Mouse (Mus musculus) kidney, adult 2 months (tissue): ENCODE measurements around the gene B4gat1. TPM values are rescaled to one million over a fixed set of nuclear protein-coding genes. Genes with fewer than 3 reads are reported as not detected.

Experiments
- DNase-seq: peaks from one replicate; pipeline ENCODE4 v3.0.0; 2021
- H3K27ac ChIP-seq: fragments of 200-500 bp; 2 replicates; pipeline ENCODE4 v1.5.1; 2012; ENCODE audit warnings: low read depth, low read length, control low read depth, inconsistent platforms; ENCODE audit not compliant: insufficient read depth
- H3K27me3 ChIP-seq: fragments of 200-500 bp; replicated peaks from 2 replicates; pipeline ENCODE4 v1.6.1; 2012; ENCODE audit warnings: mild to moderate bottlenecking, moderate library complexity, low read length, inconsistent platforms; ENCODE audit not compliant: control insufficient read depth, insufficient read depth
- H3K36me3 ChIP-seq: fragments of 200-500 bp; 2 replicates; pipeline ENCODE4 v1.6.1; 2012; ENCODE audit warnings: mild to moderate bottlenecking, moderate library complexity, low read length, inconsistent platforms; ENCODE audit not compliant: control insufficient read depth, insufficient read depth
- H3K4me1 ChIP-seq: fragments of 200-500 bp; 2 replicates; pipeline ENCODE4 v1.6.1; 2011; ENCODE audit warnings: low read length; ENCODE audit not compliant: control insufficient read depth, insufficient read depth
- H3K4me3 ChIP-seq: fragments of 200-500 bp; 2 replicates; pipeline ENCODE4 v1.5.1; 2011; ENCODE audit warnings: mild to moderate bottlenecking, low read depth, low read length, control low read depth; ENCODE audit not compliant: insufficient read depth
- CTCF ChIP-seq: fragments of 200-500 bp; conservative IDR thresholded peaks from 2 replicates; pipeline ENCODE4 v1.5.1; 2011; ENCODE audit warnings: low read depth, mild to moderate bottlenecking, control low read depth, low read length, moderate library complexity, mixed read lengths; ENCODE audit not compliant: insufficient read depth, insufficient read length
- POLR2A ChIP-seq: fragments of 200-500 bp; IDR thresholded peaks from one replicate; pipeline ENCODE4 v1.6.1; 2011; ENCODE audit warnings: low read depth, low read length, control low read depth
- WGBS: fragments of 180-500 bp; shearing (Covaris S2); methylation state at CpG from one replicate; pipeline ENCODE4 v1.1.7; 2018; 5-methylcytosine and 5-hydroxymethylcytosine counted together
- polyA plus RNA-seq: library from polyadenylated mRNA; depleted of rRNA; stranded (reverse); fragments of >200 nt; gene quantifications from 2 replicates; pipeline ENCODE4 v1.2.3, GENCODE M21; 2012

Gene B4gat1
- polyA plus RNA-seq, 1 experiment: 45.0 TPM

DNA sequence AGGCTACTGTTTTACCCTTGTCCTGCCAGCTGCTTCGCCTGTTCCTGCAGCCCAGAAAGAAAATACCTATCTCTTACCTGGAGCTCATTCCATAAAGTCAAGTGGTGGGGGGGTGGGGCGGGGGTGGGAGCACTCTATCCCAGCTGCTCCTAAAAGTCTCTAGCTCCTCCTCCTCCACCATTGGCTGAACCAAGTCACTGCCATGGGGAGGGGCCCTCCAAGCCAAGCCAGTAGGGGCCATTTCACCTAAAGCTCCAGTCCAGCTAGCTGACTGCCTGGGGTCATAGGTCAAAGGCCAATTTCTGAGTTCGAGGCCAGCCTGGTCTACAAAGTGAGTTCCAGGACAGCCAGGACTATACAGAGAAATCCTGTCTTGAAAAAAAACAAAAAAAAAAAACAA, 5.9 kb upstream of the B4gat1 start:
- TF ChIP-seq CTCF (no peak), POLR2A (no peak)
- H3K36me3 ChIP-seq: no peaks in the 10 kb centered on the region
- 84% methylated on average over 3 of the region's 3 CpGs for WGBS
- no peaks in the 10 kb centered on the region for H3K27me3 ChIP-seq
- H3K27ac ChIP-seq: no peak overlapping the region
- H3K4me1 ChIP-seq: no peaks in the 10 kb centered on the region
- DNase-seq: no peak
- H3K4me3 ChIP-seq: no peak overlapping the region

DNA sequence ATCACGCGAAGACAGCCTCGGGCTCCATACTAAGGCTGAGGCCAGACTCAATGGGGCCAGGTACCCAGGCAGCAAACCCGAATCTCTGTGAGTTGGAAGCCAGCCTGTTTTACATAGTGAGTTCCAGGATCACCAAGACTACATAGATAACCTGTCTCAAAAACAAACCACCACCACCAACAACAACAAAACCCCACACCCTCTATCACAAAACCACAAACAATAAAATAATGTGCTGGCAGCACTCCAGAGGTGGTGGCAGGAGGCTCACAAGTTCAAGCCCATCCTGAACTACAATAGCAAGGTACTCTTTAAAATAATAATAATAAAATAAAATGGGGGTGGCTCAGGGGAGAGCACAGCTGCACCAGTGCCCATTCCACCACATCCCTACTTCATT, 2.0 kb upstream of the B4gat1 start:
- TF ChIP-seq POLR2A (no peak), CTCF (no peak)

DNA sequence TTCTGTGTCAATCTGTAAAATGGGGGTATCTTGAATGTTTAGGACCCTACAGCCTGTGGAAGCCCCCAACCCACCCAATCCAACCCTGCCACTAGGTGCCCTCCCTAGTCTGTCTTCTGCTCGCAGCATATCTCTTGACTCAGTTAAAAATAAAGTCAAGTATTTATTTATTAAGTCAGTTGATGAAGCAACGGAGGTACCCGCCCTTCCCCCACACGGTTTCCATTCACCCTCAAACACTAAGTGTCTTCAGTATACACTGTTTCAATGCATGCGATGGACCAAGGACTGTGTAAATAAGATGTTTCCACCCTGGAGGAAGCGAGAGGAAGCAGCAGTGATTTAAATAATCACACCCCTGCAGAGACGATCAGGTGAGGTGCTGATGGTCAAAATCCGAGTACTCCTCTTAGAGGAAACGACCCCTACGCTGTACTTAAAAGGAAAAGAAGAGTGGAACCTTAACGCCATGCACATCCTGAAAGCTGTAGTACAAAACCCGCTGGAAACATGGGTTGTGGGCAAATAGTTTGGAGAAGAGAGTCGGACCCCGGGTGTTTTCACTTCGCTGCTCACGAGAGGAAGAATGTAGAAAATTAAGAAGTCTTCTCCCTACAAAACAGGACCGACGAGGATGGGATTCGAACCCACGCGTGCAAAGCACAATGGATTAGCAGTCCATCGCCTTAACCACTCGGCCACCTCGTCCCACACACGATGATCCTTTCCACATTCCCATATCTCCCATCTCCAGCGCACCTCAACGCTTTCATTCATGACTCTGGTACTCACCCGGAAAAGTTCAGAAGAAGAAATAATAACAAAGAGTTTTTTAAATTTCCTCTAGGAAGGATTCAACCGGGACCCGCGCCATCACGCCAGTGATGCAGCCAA, 701 bp upstream of the B4gat1 start:
- peak overlapping the region; percentile 77 for H3K4me3 ChIP-seq
- H3K4me1 ChIP-seq: peaks cover 13% of the 10 kb centered on the region
- 6% methylated on average over 32 of the region's 32 CpGs for WGBS
- peak; percentile 81 for DNase-seq
- no peak overlapping the region for H3K27ac ChIP-seq
- H3K36me3 ChIP-seq: no peaks in the 10 kb centered on the region
- TF ChIP-seq CTCF: no peak
- no peak for TF ChIP-seq POLR2A
- no peaks in the 10 kb centered on the region for H3K27me3 ChIP-seq

More for the DNA sequence above, 2.0 kb upstream of the B4gat1 start:
- WGBS: 80% methylated on average over 4 of the region's 4 CpGs
- H3K36me3 ChIP-seq: no peaks in the 10 kb centered on the region
- no peak overlapping the region for H3K4me3 ChIP-seq
- no peak for DNase-seq
- H3K27me3 ChIP-seq: no peaks in the 10 kb centered on the region
- peaks cover 9% of the 10 kb centered on the region for H3K4me1 ChIP-seq
- H3K27ac ChIP-seq: no peak overlapping the region

DNA sequence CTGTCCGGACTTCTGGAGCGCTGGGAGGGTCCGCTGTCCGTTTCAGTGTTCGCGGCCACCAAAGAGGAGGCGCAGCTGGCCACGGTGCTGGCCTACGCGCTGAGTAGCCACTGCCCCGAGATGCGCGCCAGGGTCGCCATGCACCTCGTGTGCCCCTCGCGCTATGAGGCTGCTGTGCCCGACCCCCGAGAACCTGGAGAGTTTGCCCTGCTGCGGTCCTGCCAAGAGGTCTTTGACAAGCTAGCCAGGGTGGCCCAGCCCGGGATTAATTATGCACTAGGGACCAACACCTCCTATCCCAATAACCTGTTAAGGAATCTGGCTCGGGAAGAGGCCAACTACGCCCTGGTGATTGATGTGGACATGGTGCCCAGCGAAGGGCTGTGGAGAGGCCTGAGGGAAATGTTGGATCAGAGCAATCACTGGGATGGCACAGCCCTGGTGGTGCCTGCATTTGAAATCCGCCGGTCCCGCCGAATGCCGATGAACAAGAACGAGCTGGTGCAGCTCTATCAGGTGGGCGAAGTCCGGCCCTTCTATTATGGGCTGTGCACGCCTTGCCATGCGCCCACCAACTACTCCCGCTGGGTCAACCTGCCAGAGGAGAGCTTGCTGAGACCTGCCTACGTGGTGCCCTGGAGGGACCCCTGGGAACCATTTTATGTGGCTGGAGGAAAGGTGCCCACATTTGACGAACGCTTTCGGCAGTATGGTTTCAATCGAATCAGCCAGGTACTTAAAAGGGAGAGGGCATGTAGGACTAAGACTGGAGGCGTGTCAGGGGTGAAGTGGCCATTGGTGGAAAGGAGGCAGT, 882 bp downstream of the B4gat1 start:
- peak; percentile 54 for DNase-seq
- Histone ChIP-seq H3K27ac (no peak overlapping the region; the same call in 1 of the 2 replicates), H3K27me3 (no peaks in the 10 kb centered on the region), H3K4me1 (peaks cover 13% of the 10 kb centered on the region), H3K36me3 (no peaks in the 10 kb centered on the region), H3K4me3 (peak overlapping the region; percentile 77)
- 7% methylated on average over 41 of the region's 41 CpGs for WGBS
- no peak for TF ChIP-seq POLR2A
- no peak for TF ChIP-seq CTCF

DNA sequence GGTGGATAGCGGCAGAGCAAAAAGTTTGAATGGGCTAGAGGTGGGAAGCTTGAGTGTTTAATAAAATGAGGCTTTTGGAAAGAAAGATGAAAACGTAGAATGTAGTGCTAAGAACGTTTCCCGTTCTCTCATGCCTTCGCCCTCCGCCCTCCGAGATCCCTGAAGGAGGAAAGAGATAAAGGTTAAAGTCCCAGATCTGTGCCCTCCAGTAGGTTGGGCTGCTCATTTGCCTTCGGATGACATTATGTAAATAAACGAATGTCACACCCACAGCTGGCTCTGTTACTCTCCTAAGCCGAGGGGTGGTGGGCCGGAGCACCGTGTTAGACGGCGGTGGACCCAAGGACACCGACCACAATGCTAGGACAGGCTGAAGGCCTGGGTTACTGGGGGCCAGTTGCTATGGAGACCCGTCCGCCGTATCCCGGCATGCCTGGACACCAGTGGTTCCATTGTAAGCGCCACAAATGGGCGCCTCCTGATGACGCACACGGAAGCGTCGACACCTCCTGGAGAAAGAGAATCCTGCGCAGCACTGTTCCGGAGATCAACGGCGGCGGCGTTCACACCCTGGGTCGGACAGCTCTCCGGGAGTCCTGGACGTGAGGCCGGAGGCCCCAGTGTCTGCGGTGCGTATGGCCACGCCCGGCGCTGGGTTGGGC, 2.4 kb downstream of the B4gat1 start, which contains the start of gene Brms1:
Brms1 (plus strand) TSS at position 493 of the 662 bp plus-strand sequence.
- no peak for TF ChIP-seq POLR2A
- no peak for TF ChIP-seq CTCF

DNA sequence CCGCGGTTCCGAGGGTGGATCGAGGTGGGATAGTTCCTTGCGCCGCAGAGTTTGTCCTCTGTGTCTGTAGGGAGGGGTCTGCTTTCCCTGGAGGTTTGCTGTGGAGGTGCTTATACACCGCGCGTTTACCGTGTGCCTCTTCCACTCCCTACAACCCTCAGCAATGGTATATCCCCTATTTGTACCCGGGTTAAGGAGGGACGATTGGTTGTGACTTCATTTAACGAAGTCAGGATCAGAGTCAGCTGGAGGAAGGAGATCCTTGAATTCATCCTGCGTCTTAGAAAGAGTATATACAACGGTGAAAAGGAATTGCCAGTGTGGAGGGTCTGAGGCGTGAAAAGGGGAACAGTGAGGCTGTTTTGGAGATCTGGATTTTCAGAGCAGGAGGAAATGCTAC, 3.0 kb downstream of the B4gat1 start:
- Histone ChIP-seq H3K4me1 (peaks cover 13% of the 10 kb centered on the region), H3K4me3 (peak overlapping the region; percentile 66), H3K36me3 (no peaks in the 10 kb centered on the region), H3K27me3 (no peaks in the 10 kb centered on the region), H3K27ac (no peak overlapping the region; the same call in 1 of the 2 replicates)
- TF ChIP-seq CTCF (no peak), POLR2A (no peak)
- DNase-seq: no peak
- WGBS: 3% methylated on average over 16 of the region's 16 CpGs

More for the DNA sequence above, 2.4 kb downstream of the B4gat1 start, which contains the start of gene Brms1:
- 3% methylated on average over 40 of the region's 40 CpGs for WGBS
- Histone ChIP-seq H3K36me3 (no peaks in the 10 kb centered on the region), H3K27me3 (no peaks in the 10 kb centered on the region), H3K27ac (peak within 1 kb of the TSS; percentile 36; the same call in 1 of the 2 replicates), H3K4me3 (peak within 1 kb of the TSS; percentile 66), H3K4me1 (peaks cover 13% of the 10 kb centered on the region)
- DNase-seq: peak; percentile 96
